11 mouse cellular contexts compared by ENCODE assay signal in genomic region chr11:4629861-4630280, GRCm38 (mm10). TPM values are rescaled to one million over a fixed set of nuclear protein-coding genes. Genes with fewer than 3 reads are reported as not detected.
DNase-seq lines count a peak whose midpoint lies in the region; ATAC-seq and TF ChIP-seq lines count a peak whose summit lies in the region.
"Had no signal": no experiment of that assay in that cellular context is flagged by ENCODE, and none has a peak within 500 bp of the region (broad histone marks: within the 10 kb centered on the region; RNA-seq: fewer than 3 reads in every experiment).

No protein-coding gene starts in this region.

- H3K36me3 ChIP-seq in hindbrain, embryonic 11.5 days (ENCODE audit: control insufficient read depth, insufficient read depth, low read length) = no peaks in the 10 kb centered on the region
- H3K36me3 ChIP-seq in hindbrain, postnatal 0 days (ENCODE audit: insufficient read depth, low read length) = no peaks in the 10 kb centered on the region
- H3K36me3 ChIP-seq in midbrain, embryonic 15.5 days (replicated peaks) = no peaks in the 10 kb centered on the region

- H3K4me2 ChIP-seq in hindbrain, embryonic 11.5 days (replicated peaks; ENCODE audit: low read depth, low read length) = no peak overlapping the region
- H3K4me2 ChIP-seq in hindbrain, postnatal 0 days (ENCODE audit: low read depth, low read length) = no peak overlapping the region
- no peak overlapping the region for H3K4me2 ChIP-seq in midbrain, embryonic 15.5 days

- ATAC-seq in hindbrain, embryonic 11.5 days (ENCODE audit: low FRiP score) = no peak
- no peak for ATAC-seq in hindbrain, postnatal 0 days
- no peak for ATAC-seq in midbrain, embryonic 15.5 days (replicated peaks)

- H3K9me3 ChIP-seq in hindbrain, embryonic 11.5 days (ENCODE audit: control insufficient read depth, low read length) = no peaks in the 10 kb centered on the region
- no peaks in the 10 kb centered on the region for H3K9me3 ChIP-seq in hindbrain, postnatal 0 days (ENCODE audit: low read length)
- H3K9me3 ChIP-seq in midbrain, embryonic 15.5 days = no peaks in the 10 kb centered on the region

- WGBS in hindbrain, embryonic 11.5 days = 38% methylated on average over 8 of the region's 8 CpGs
- WGBS in hindbrain, postnatal 0 days = 35% methylated on average over 8 of the region's 8 CpGs
- WGBS in midbrain, embryonic 15.5 days = 26% methylated on average over 8 of the region's 8 CpGs

- H3K27ac ChIP-seq in hindbrain, embryonic 11.5 days (ENCODE audit: low read depth, low read length) = no peak overlapping the region
- H3K27ac ChIP-seq in hindbrain, postnatal 0 days = no peak overlapping the region; the same call in 1 of the 2 replicates
- H3K27ac ChIP-seq in midbrain, embryonic 15.5 days = 0 out of 2 replicates have a peak overlapping the region, but pooled peaks have one; percentile 38

- no peak overlapping the region for H3K4me3 ChIP-seq in hindbrain, embryonic 11.5 days (ENCODE audit: low read depth, low read length)
- no peak overlapping the region for H3K4me3 ChIP-seq in hindbrain, postnatal 0 days (ENCODE audit: low read length)
- no peak overlapping the region for H3K4me3 ChIP-seq in midbrain, embryonic 15.5 days
- H3K4me3 ChIP-seq: erythroblast, embryonic 14.5 days had no signal

- no peak for TF ChIP-seq CTCF in hindbrain, postnatal 0 days (IDR thresholded peaks at IDR 0.05; ENCODE audit: low read depth)

- no peak overlapping the region for H3K9ac ChIP-seq in hindbrain, embryonic 11.5 days (ENCODE audit: low read depth, low read length)
- H3K9ac ChIP-seq in hindbrain, postnatal 0 days (replicated peaks; ENCODE audit: low read length) = no peak overlapping the region
- no peak overlapping the region for H3K9ac ChIP-seq in midbrain, embryonic 15.5 days

- H3K27me3 ChIP-seq in hindbrain, embryonic 11.5 days (ENCODE audit: control insufficient read depth, insufficient read depth, low read length) = no peaks in the 10 kb centered on the region
- no peaks in the 10 kb centered on the region for H3K27me3 ChIP-seq in hindbrain, postnatal 0 days (ENCODE audit: insufficient read depth, low read length)
- no peaks in the 10 kb centered on the region for H3K27me3 ChIP-seq in midbrain, embryonic 15.5 days (replicated peaks)

- peak; percentile 25 for DNase-seq in hindbrain, embryonic 11.5 days (ENCODE audit: low spot score)
- DNase-seq in hindbrain, postnatal 0 days (ENCODE audit: low spot score) = no peak
- peak; percentile 40 for DNase-seq in embryo, embryonic 9.5 days (ENCODE audit: extremely low spot score)
- peak; percentile 55 to 82 for DNase-seq in kidney, postnatal 25 days
- DNase-seq in gastrocnemius, postnatal 4 days (ENCODE audit: low spot score in 2 of 2) = no peak
- DNase-seq in adrenal gland, adult (ENCODE audit: inconsistent age in 2 of 2, low spot score in 1 of 2) = no peak
- no peak for DNase-seq in urinary bladder, postnatal 25 days (ENCODE audit: low spot score)

- no peaks in the 10 kb centered on the region for H3K4me1 ChIP-seq in hindbrain, embryonic 11.5 days (replicated peaks; ENCODE audit: control insufficient read depth, insufficient read depth, low read length)
- H3K4me1 ChIP-seq in hindbrain, postnatal 0 days (ENCODE audit: insufficient read depth, low read length) = no peaks in the 10 kb centered on the region
- H3K4me1 ChIP-seq in midbrain, embryonic 15.5 days = peaks cover 10% of the 10 kb centered on the region; the same call in 1 of the 2 replicates

RNA-seq across cellular contexts. Expression of gene Ascc2, which starts 7.7 kb away (rescaled TPM):
- polyA plus RNA-seq in hindbrain, embryonic 11.5 days (2014; fragmentation: Nextera tagmentation; extraction: Ambion mirVana) = 31.5 and 33.2 TPM in 2 replicates
- total RNA-seq in hindbrain, postnatal 0 days (2014; rRNA removed) = 15.0 and 15.5 TPM in 2 replicates
- polyA plus RNA-seq in hindbrain, postnatal 0 days (2015; fragmentation: Nextera tagmentation; extraction: Ambion mirVana) = 13.6 and 13.8 TPM in 2 replicates
- polyA plus RNA-seq in midbrain, embryonic 15.5 days (2015; fragmentation: Nextera tagmentation; extraction: Ambion mirVana) = 23.1 and 24.4 TPM in 2 replicates
- 10 to 100 TPM; 20.0 to 20.6 TPM for total RNA-seq in gastrocnemius, postnatal 4 days (2021)

RNA-seq across cellular contexts. Expression of gene Gm11032, which starts 10.0 kb away (rescaled TPM):
- not detected in 2 replicates for polyA plus RNA-seq in hindbrain, embryonic 11.5 days (2014; fragmentation: Nextera tagmentation; extraction: Ambion mirVana)
- total RNA-seq in hindbrain, postnatal 0 days (2014; rRNA removed) = not detected in 2 replicates
- not detected in 2 replicates for polyA plus RNA-seq in hindbrain, postnatal 0 days (2015; fragmentation: Nextera tagmentation; extraction: Ambion mirVana)
- polyA plus RNA-seq in midbrain, embryonic 15.5 days (2015; fragmentation: Nextera tagmentation; extraction: Ambion mirVana) = not detected in 2 replicates
- total RNA-seq in gastrocnemius, postnatal 4 days (2021) = not detected
- total RNA-seq: liver, adult 2 months had no signal
- polyA plus RNA-seq: erythroblast, embryonic 14.5 days; liver, adult 2 months; testis, adult 2 months had no signal

RNA-seq across cellular contexts. Expression of gene Mtmr3, which starts 35.2 kb away (rescaled TPM):
- 29.2 and 33.1 TPM in 2 replicates for polyA plus RNA-seq in hindbrain, embryonic 11.5 days (2014; fragmentation: Nextera tagmentation; extraction: Ambion mirVana)
- total RNA-seq in hindbrain, postnatal 0 days (2014; rRNA removed) = 82.6 and 89.2 TPM in 2 replicates
- 23.7 and 25.8 TPM in 2 replicates for polyA plus RNA-seq in hindbrain, postnatal 0 days (2015; fragmentation: Nextera tagmentation; extraction: Ambion mirVana)
- polyA plus RNA-seq in midbrain, embryonic 15.5 days (2015; fragmentation: Nextera tagmentation; extraction: Ambion mirVana) = 42.1 and 42.2 TPM in 2 replicates
- total RNA-seq in gastrocnemius, postnatal 4 days (2021) = 10 to 100 TPM; 62.9 to 68.7 TPM

Comparison
In these comparisons a context has a peak if more than half of its experiments do, and no peak if none do; other contexts are left out.
1. DNase-seq: peak in hindbrain, embryonic 11.5 days (single experiment), embryo, embryonic 9.5 days (single experiment) and kidney, postnatal 25 days (2 of 2); none in hindbrain, postnatal 0 days (single experiment), gastrocnemius, postnatal 4 days (0 of 2), adrenal gland, adult (0 of 2) and urinary bladder, postnatal 25 days (single experiment).